Mouse (Mus musculus) brain, embryonic 14.5 days (tissue): ENCODE results near the gene Zbtb8os.

Experiments used
- CTCF ChIP-seq: fragments of 200-500 bp; IDR thresholded peaks from 2 replicates; pipeline ENCODE4 v1.5.1; 2012; ENCODE audit warnings: inconsistent platforms, mild to moderate bottlenecking, moderate library complexity, borderline replicate concordance; ENCODE audit not compliant: insufficient read depth, insufficient read length; ENCODE audit errors: extremely low read depth
- POLR2A ChIP-seq: fragments of 200-500 bp; IDR thresholded peaks from 2 replicates; pipeline ENCODE4 v1.6.1; 2012; ENCODE audit warnings: mild to moderate bottlenecking, inconsistent platforms, borderline replicate concordance; ENCODE audit not compliant: poor library complexity, insufficient read depth, insufficient read length, severe bottlenecking; ENCODE audit errors: extremely low read depth

DNA sequence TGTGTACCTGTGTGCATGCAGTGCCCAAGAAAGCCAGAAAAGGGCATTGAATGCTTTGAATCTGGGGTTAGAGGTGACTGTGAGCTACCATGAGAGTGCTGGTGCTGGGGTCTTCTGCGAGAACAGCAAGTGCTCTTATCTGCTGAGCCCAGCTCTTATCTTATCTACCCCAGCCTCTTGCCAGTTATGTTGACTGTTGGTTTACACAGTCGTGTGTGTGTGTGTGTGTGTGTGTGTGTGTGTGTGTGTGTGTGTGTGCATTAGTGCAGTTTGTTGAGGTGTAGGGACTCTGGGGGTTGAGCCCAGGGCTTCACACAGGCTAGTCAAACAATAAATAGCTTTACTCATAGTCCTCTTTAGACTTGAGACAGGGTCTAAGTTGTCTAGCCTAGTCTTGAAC, 40.3 kb upstream of the Zbtb8os start:
- TF ChIP-seq CTCF (no peak), POLR2A (no peak)
